Mouse (Mus musculus): ENCODE measurements around the gene Hist2h2bb.
"Not testable (repeated sequence)": the region's sequence is repeated elsewhere in the genome, so short reads cannot be mapped to it uniquely, and the experiment has no call there.

Hist2h2bb gene

GRCm38 (mm10) chr3:96269511-96270474, at the start of gene Hist2h2bb:
TSS of gene Hist2h2bb (plus strand) at chr3:96269752.
- DNase-seq (ENCODE audit: low read depth, low spot score): peak; percentile 99

GRCm38 (mm10) chr3:96220131-96220764, 49.3 kb upstream of the Hist2h2bb start:
- DNase-seq (ENCODE audit: low read depth, low spot score): peak; percentile 72

- peak; percentile 97 for DNase-seq (ENCODE audit: low read depth, low spot score)
Measured at GRCm38 (mm10) chr3:96220765-96221639, 48.5 kb upstream of the Hist2h2bb start, which contains the start of the genes Hist2h2ac and Hist2h2be. TSS of gene Hist2h2ac (minus strand) at chr3:96220880. TSS of gene Hist2h2be (plus strand) at chr3:96221119.

GRCm38 (mm10) chr3:96221640-96222038, 47.9 kb upstream of the Hist2h2bb start:
- DNase-seq (ENCODE audit: low read depth, low spot score): no peak

- DNase-seq (ENCODE audit: low read depth, low spot score): no peak
Measured at GRCm38 (mm10) chr3:96222774-96223173, 46.8 kb upstream of the Hist2h2bb start.

GRCm38 (mm10) chr3:96225421-96225820, 44.1 kb upstream of the Hist2h2bb start:
- no peak for DNase-seq (ENCODE audit: low read depth, low spot score)

GRCm38 (mm10) chr3:96226695-96227648, 42.6 kb upstream of the Hist2h2bb start:
- peak; percentile 96 for DNase-seq (ENCODE audit: low read depth, low spot score)

GRCm38 (mm10) chr3:96228828-96229227, 40.7 kb upstream of the Hist2h2bb start:
- DNase-seq (ENCODE audit: low read depth, low spot score): no peak

- no peak for DNase-seq (ENCODE audit: low read depth, low spot score)
Measured at GRCm38 (mm10) chr3:96230404-96230803, 39.1 kb upstream of the Hist2h2bb start.

- DNase-seq (ENCODE audit: low read depth, low spot score): no peak
Measured at GRCm38 (mm10) chr3:96230910-96231757, 38.4 kb upstream of the Hist2h2bb start.

- no peak for DNase-seq (ENCODE audit: low read depth, low spot score)
Measured at GRCm38 (mm10) chr3:96231758-96232120, 37.8 kb upstream of the Hist2h2bb start.

GRCm38 (mm10) chr3:96234914-96235313, 34.6 kb upstream of the Hist2h2bb start:
- DNase-seq (ENCODE audit: low read depth, low spot score): no peak

- DNase-seq (ENCODE audit: low read depth, low spot score): no peak
Measured at GRCm38 (mm10) chr3:96235836-96236235, 33.7 kb upstream of the Hist2h2bb start.

- no peak for DNase-seq (ENCODE audit: low read depth, low spot score)
Measured at GRCm38 (mm10) chr3:96236834-96237334, 32.7 kb upstream of the Hist2h2bb start.

GRCm38 (mm10) chr3:96237335-96237903, 32.1 kb upstream of the Hist2h2bb start:
- DNase-seq (ENCODE audit: low read depth, low spot score): peak; percentile 62

- DNase-seq (ENCODE audit: low read depth, low spot score): peak; percentile 81
Measured at GRCm38 (mm10) chr3:96237904-96238511, 31.5 kb upstream of the Hist2h2bb start.

- not testable (repeated sequence) for DNase-seq (ENCODE audit: low read depth, low spot score)
Measured at GRCm38 (mm10) chr3:96238954-96239793, 30.4 kb upstream of the Hist2h2bb start, which contains the start of gene Hist2h3c2. TSS of gene Hist2h3c2 (minus strand) at chr3:96239127.

Data from 3T3-L1 (cell line).